In genomic region chr14:123990591-123991195, GRCm38 (mm10) we compare ENCODE assay signal across 23 mouse cellular contexts.
DNase-seq lines count a peak whose midpoint lies in the region; ATAC-seq lines count a peak whose summit lies in the region.
"Had no signal": no experiment of that assay in that cellular context is flagged by ENCODE, and none has a peak within 500 bp of the region (broad histone marks: within the 10 kb centered on the region; RNA-seq: fewer than 3 reads in every experiment).

No protein-coding gene starts in this region.

- H3K9me3 ChIP-seq in forebrain, embryonic 13.5 days (replicated peaks), result no peaks in the 10 kb centered on the region
- no peaks in the 10 kb centered on the region for H3K9me3 ChIP-seq in forebrain, embryonic 11.5 days (ENCODE audit: control insufficient read depth, low read length)
- H3K9me3 ChIP-seq in midbrain, embryonic 11.5 days (ENCODE audit: control insufficient read depth, low read length), result no peaks in the 10 kb centered on the region
- H3K9me3 ChIP-seq in midbrain, embryonic 14.5 days (ENCODE audit: control insufficient read depth, low read length), result no peaks in the 10 kb centered on the region
- no peaks in the 10 kb centered on the region for H3K9me3 ChIP-seq in heart, embryonic 12.5 days (replicated peaks)
- H3K9me3 ChIP-seq: embryonic facial prominence, embryonic 10.5 days; lung, embryonic 15.5 days; midbrain, embryonic 12.5 days had no signal

- no peaks in the 10 kb centered on the region for H3K27me3 ChIP-seq in forebrain, embryonic 13.5 days
- no peaks in the 10 kb centered on the region for H3K27me3 ChIP-seq in forebrain, embryonic 11.5 days (ENCODE audit: control insufficient read depth, insufficient read depth, low read length)
- H3K27me3 ChIP-seq in midbrain, embryonic 11.5 days (ENCODE audit: control insufficient read depth, insufficient read depth, low read length), result no peaks in the 10 kb centered on the region
- no peaks in the 10 kb centered on the region for H3K27me3 ChIP-seq in midbrain, embryonic 14.5 days (ENCODE audit: control insufficient read depth, insufficient read depth, low read length)
- no peaks in the 10 kb centered on the region for H3K27me3 ChIP-seq in heart, embryonic 12.5 days (replicated peaks)
- H3K27me3 ChIP-seq: lung, embryonic 15.5 days; midbrain, embryonic 12.5 days; Patski had no signal

- 78% methylated on average over 2 of the region's 2 CpGs for WGBS in forebrain, embryonic 13.5 days
- WGBS in forebrain, embryonic 11.5 days, result 74% methylated on average over 2 of the region's 2 CpGs
- 70% methylated on average over 2 of the region's 2 CpGs for WGBS in midbrain, embryonic 11.5 days
- 82% methylated on average over 2 of the region's 2 CpGs for WGBS in midbrain, embryonic 14.5 days
- 74% methylated on average over 2 of the region's 2 CpGs for WGBS in heart, embryonic 12.5 days

- H3K27ac ChIP-seq in forebrain, embryonic 13.5 days, result no peak overlapping the region
- no peak overlapping the region for H3K27ac ChIP-seq in forebrain, embryonic 11.5 days (ENCODE audit: low read depth, low read length)
- H3K27ac ChIP-seq in midbrain, embryonic 11.5 days (ENCODE audit: low read depth, low read length), result no peak overlapping the region
- H3K27ac ChIP-seq in midbrain, embryonic 14.5 days (replicated peaks; ENCODE audit: low read depth, low read length), result no peak overlapping the region
- H3K27ac ChIP-seq in heart, embryonic 12.5 days (ENCODE audit: poor library complexity, severe bottlenecking), result no peak overlapping the region
- H3K27ac ChIP-seq: embryonic facial prominence, embryonic 10.5 days; hindbrain, embryonic 14.5 days; liver, embryonic 14.5 days; lung, embryonic 15.5 days; midbrain, embryonic 12.5 days had no signal

- no peaks in the 10 kb centered on the region for H3K36me3 ChIP-seq in forebrain, embryonic 13.5 days (ENCODE audit: poor library complexity, severe bottlenecking)
- H3K36me3 ChIP-seq in forebrain, embryonic 11.5 days (ENCODE audit: control insufficient read depth, insufficient read depth, low read length), result no peaks in the 10 kb centered on the region
- no peaks in the 10 kb centered on the region for H3K36me3 ChIP-seq in midbrain, embryonic 11.5 days (ENCODE audit: control insufficient read depth, insufficient read depth, low read length)
- H3K36me3 ChIP-seq in midbrain, embryonic 14.5 days (ENCODE audit: control insufficient read depth, insufficient read depth, low read length), result no peaks in the 10 kb centered on the region
- H3K36me3 ChIP-seq in heart, embryonic 12.5 days, result no peaks in the 10 kb centered on the region
- H3K36me3 ChIP-seq: embryonic facial prominence, embryonic 10.5 days; lung, embryonic 15.5 days; midbrain, embryonic 12.5 days had no signal

- no peak overlapping the region for H3K4me3 ChIP-seq in forebrain, embryonic 13.5 days
- H3K4me3 ChIP-seq in forebrain, embryonic 11.5 days (ENCODE audit: low read depth, low read length), result no peak overlapping the region
- H3K4me3 ChIP-seq in midbrain, embryonic 11.5 days (ENCODE audit: low read depth, low read length), result no peak overlapping the region
- no peak overlapping the region for H3K4me3 ChIP-seq in midbrain, embryonic 14.5 days (replicated peaks; ENCODE audit: low read depth, low read length)
- no peak overlapping the region for H3K4me3 ChIP-seq in heart, embryonic 12.5 days
- H3K4me3 ChIP-seq: embryonic facial prominence, embryonic 10.5 days; lung, embryonic 15.5 days; midbrain, embryonic 12.5 days had no signal

- no peak for DNase-seq in forebrain, embryonic 11.5 days (ENCODE audit: low spot score)
- DNase-seq in midbrain, embryonic 11.5 days (ENCODE audit: low spot score, missing footprints), result peak; percentile 47
- no peak for DNase-seq in midbrain, embryonic 14.5 days
- DNase-seq in Muller cell, postnatal 12 days (ENCODE audit: inconsistent ontology term), result peak; percentile 24
- DNase-seq in brain, embryonic 18.5 days (ENCODE audit: low read depth, low spot score), result peak; percentile 18
- no peak for DNase-seq in embryo, embryonic 10 days (ENCODE audit: low spot score)
- DNase-seq: cerebellum, adult 2 months; gastrocnemius, postnatal 14 days; heart, adult 18-20 months; heart, postnatal 36 days; kidney, adult 9 months; kidney, postnatal 4 days; layer of hippocampus, postnatal 36 days; thymus, postnatal 14 days had no signal

- H3K9ac ChIP-seq in forebrain, embryonic 13.5 days, result no peak overlapping the region
- no peak overlapping the region for H3K9ac ChIP-seq in forebrain, embryonic 11.5 days (ENCODE audit: low read length)
- no peak overlapping the region for H3K9ac ChIP-seq in midbrain, embryonic 11.5 days (ENCODE audit: low read length)
- no peak overlapping the region for H3K9ac ChIP-seq in midbrain, embryonic 14.5 days (replicated peaks; ENCODE audit: low read length)
- no peak overlapping the region for H3K9ac ChIP-seq in heart, embryonic 12.5 days
- H3K9ac ChIP-seq: hindbrain, embryonic 14.5 days; liver, embryonic 14.5 days; lung, embryonic 15.5 days; midbrain, embryonic 12.5 days had no signal

- H3K4me1 ChIP-seq in forebrain, embryonic 13.5 days, result no peaks in the 10 kb centered on the region
- no peaks in the 10 kb centered on the region for H3K4me1 ChIP-seq in forebrain, embryonic 11.5 days (replicated peaks; ENCODE audit: control insufficient read depth, insufficient read depth, low read length)
- H3K4me1 ChIP-seq in midbrain, embryonic 11.5 days (ENCODE audit: control insufficient read depth, insufficient read depth, low read length), result no peaks in the 10 kb centered on the region
- no peaks in the 10 kb centered on the region for H3K4me1 ChIP-seq in midbrain, embryonic 14.5 days (ENCODE audit: control insufficient read depth, insufficient read depth, low read length)
- H3K4me1 ChIP-seq in heart, embryonic 12.5 days (replicated peaks), result no peaks in the 10 kb centered on the region
- H3K4me1 ChIP-seq: embryonic facial prominence, embryonic 10.5 days; lung, embryonic 15.5 days; midbrain, embryonic 12.5 days had no signal

- peak; percentile 36; the same call in 1 of the 2 replicates for ATAC-seq in forebrain, embryonic 13.5 days
- no peak for ATAC-seq in forebrain, embryonic 11.5 days (replicated peaks; ENCODE audit: low FRiP score)
- no peak for ATAC-seq in midbrain, embryonic 11.5 days (ENCODE audit: low FRiP score)
- no peak for ATAC-seq in midbrain, embryonic 14.5 days (ENCODE audit: low FRiP score, low TSS enrichment)
- ATAC-seq in heart, embryonic 12.5 days (ENCODE audit: insufficient number of reproducible peaks, low FRiP score), result no peak
- ATAC-seq: activated CD4-positive, CD25-positive, alpha-beta regulatory T cell, adult 4 months; Patski had no signal

- no peak overlapping the region for H3K4me2 ChIP-seq in forebrain, embryonic 13.5 days
- no peak overlapping the region for H3K4me2 ChIP-seq in forebrain, embryonic 11.5 days (ENCODE audit: low read depth, low read length, severe bottlenecking)
- no peak overlapping the region for H3K4me2 ChIP-seq in midbrain, embryonic 11.5 days
- no peak overlapping the region for H3K4me2 ChIP-seq in midbrain, embryonic 14.5 days (ENCODE audit: low read length)
- H3K4me2 ChIP-seq in heart, embryonic 12.5 days, result no peak overlapping the region
- H3K4me2 ChIP-seq: hindbrain, embryonic 14.5 days; lung, embryonic 15.5 days; midbrain, embryonic 12.5 days had no signal

Comparison
In these comparisons a context has a peak if more than half of its experiments do, and no peak if none do; other contexts are left out.
1. DNase-seq: peak in midbrain, embryonic 11.5 days (single experiment), Muller cell, postnatal 12 days (single experiment) and brain, embryonic 18.5 days (single experiment); none in forebrain, embryonic 11.5 days (single experiment), midbrain, embryonic 14.5 days (single experiment) and embryo, embryonic 10 days (single experiment).